Mouse (Mus musculus): ENCODE results near the gene Spag9.
A peak's percentile ranks its signal among the peaks of the same experiment; 100 is the strongest.

DNA sequence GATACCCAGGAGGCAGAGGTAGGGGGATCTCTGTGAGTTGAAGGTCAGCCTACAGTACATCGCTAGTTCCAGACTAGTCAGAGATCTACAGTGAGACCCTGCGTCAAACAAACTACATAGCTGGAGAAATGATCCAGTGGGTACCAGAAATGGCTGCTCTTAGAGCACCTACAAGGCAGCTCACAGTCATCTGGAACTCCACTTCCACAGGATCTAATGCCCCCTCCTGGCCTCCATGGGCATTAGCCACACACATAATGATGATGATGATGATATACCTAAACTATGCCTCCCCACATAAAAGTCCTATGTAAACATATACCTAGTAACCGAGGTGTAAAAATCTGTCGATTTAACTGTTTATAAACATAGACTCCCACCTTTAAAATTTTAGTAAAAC is 77.4 kb downstream of the Spag9 start:
- TF ChIP-seq CTCF (IDR thresholded peaks at IDR 0.05; ENCODE audit: extremely low read depth, insufficient read depth, low read length) (peak; percentile 29; the same call in 1 of the 2 replicates), POLR2A (IDR thresholded peaks at IDR 0.05; ENCODE audit: extremely low read depth, insufficient read depth, low read length) (no peak)
